Mouse (Mus musculus): ENCODE data around the gene Cldn7. TPM values are rescaled to one million over a fixed set of nuclear protein-coding genes. Genes with fewer than 3 reads are reported as not detected.
"Not testable (repeated sequence)": the region's sequence is repeated elsewhere in the genome, so short reads cannot be mapped to it uniquely, and the experiment has no call there.

Gene Cldn7
- total and polyA plus RNA-seq, 2 experiments from 2014 or later = 0.34 TPM; not detected in 1

- H3K9me3 ChIP-seq (ENCODE audit: low read length) = no peaks in the 10 kb centered on the region
- no peaks in the 10 kb centered on the region for H3K27me3 ChIP-seq (ENCODE audit: insufficient read depth, low read length)
- TF ChIP-seq CTCF (IDR thresholded peaks at IDR 0.05; ENCODE audit: low read depth) = no peak
- no peak overlapping the region for H3K27ac ChIP-seq (ENCODE audit: low read depth, low read length)
- H3K4me3 ChIP-seq (ENCODE audit: low read depth, low read length) = no peak overlapping the region
- no peaks in the 10 kb centered on the region for H3K36me3 ChIP-seq (ENCODE audit: insufficient read depth)
- no peak for DNase-seq
- no peak for ATAC-seq
- no peak overlapping the region for H3K4me2 ChIP-seq (ENCODE audit: low read depth)
- H3K4me1 ChIP-seq (ENCODE audit: insufficient read depth) = no peaks in the 10 kb centered on the region
- no peak overlapping the region for H3K9ac ChIP-seq
- 96% methylated on average over 2 of the region's 2 CpGs for WGBS
These were observed 37.1 kb upstream of the Cldn7 start for GRCm38 (mm10) chr11:69927501-69927900.

GRCm38 (mm10) chr11:69929712-69930111 lies 34.9 kb upstream of the Cldn7 start:
- no peaks in the 10 kb centered on the region for H3K27me3 ChIP-seq (ENCODE audit: insufficient read depth, low read length)
- ATAC-seq = no peak
- no peak overlapping the region for H3K27ac ChIP-seq (ENCODE audit: low read depth, low read length)
- H3K4me1 ChIP-seq (ENCODE audit: insufficient read depth) = no peaks in the 10 kb centered on the region
- no peak for TF ChIP-seq CTCF (IDR thresholded peaks at IDR 0.05; ENCODE audit: low read depth)
- H3K9me3 ChIP-seq (ENCODE audit: low read length) = no peaks in the 10 kb centered on the region
- H3K4me3 ChIP-seq (ENCODE audit: low read depth, low read length) = no peak overlapping the region
- DNase-seq = no peak
- no peak overlapping the region for H3K4me2 ChIP-seq (ENCODE audit: low read depth)
- 82% methylated on average over 4 of the region's 4 CpGs for WGBS
- H3K9ac ChIP-seq = no peak overlapping the region
- no peaks in the 10 kb centered on the region for H3K36me3 ChIP-seq (ENCODE audit: insufficient read depth)

GRCm38 (mm10) chr11:69930176-69930575 lies 34.4 kb upstream of the Cldn7 start:
- H3K4me1 ChIP-seq (ENCODE audit: insufficient read depth); ATAC-seq; H3K27ac ChIP-seq (ENCODE audit: low read depth, low read length); H3K9me3 ChIP-seq (ENCODE audit: low read length); H3K9ac ChIP-seq; H3K4me3 ChIP-seq (ENCODE audit: low read depth, low read length); DNase-seq; H3K36me3 ChIP-seq (ENCODE audit: insufficient read depth); H3K4me2 ChIP-seq (ENCODE audit: low read depth); H3K27me3 ChIP-seq (ENCODE audit: insufficient read depth, low read length): not testable (repeated sequence)
- 94% methylated on average over 8 of the region's 8 CpGs for WGBS

- Histone ChIP-seq H3K4me3 (ENCODE audit: low read depth, low read length) (no peak overlapping the region), H3K9me3 (ENCODE audit: low read length) (no peaks in the 10 kb centered on the region), H3K9ac (no peak overlapping the region), H3K4me2 (ENCODE audit: low read depth) (no peak overlapping the region), H3K27me3 (ENCODE audit: insufficient read depth, low read length) (no peaks in the 10 kb centered on the region), H3K4me1 (ENCODE audit: insufficient read depth) (no peaks in the 10 kb centered on the region), H3K27ac (ENCODE audit: low read depth, low read length) (no peak overlapping the region), H3K36me3 (ENCODE audit: insufficient read depth) (no peaks in the 10 kb centered on the region)
- no peak for TF ChIP-seq CTCF (IDR thresholded peaks at IDR 0.05; ENCODE audit: low read depth)
- ATAC-seq = no peak
- 71% methylated on average over 3 of the region's 3 CpGs for WGBS
- DNase-seq = no peak
These were observed 33.5 kb upstream of the Cldn7 start for GRCm38 (mm10) chr11:69930967-69931537.

GRCm38 (mm10) chr11:69931769-69932168 lies 32.8 kb upstream of the Cldn7 start:
- 80% methylated on average over 8 of the region's 8 CpGs for WGBS
- Histone ChIP-seq H3K9ac (no peak overlapping the region), H3K36me3 (ENCODE audit: insufficient read depth) (no peaks in the 10 kb centered on the region), H3K27me3 (ENCODE audit: insufficient read depth, low read length) (no peaks in the 10 kb centered on the region), H3K27ac (ENCODE audit: low read depth, low read length) (no peak overlapping the region), H3K4me1 (ENCODE audit: insufficient read depth) (peaks cover 6% of the 10 kb centered on the region), H3K4me3 (ENCODE audit: low read depth, low read length) (no peak overlapping the region), H3K4me2 (ENCODE audit: low read depth) (no peak overlapping the region), H3K9me3 (ENCODE audit: low read length) (no peaks in the 10 kb centered on the region)
- DNase-seq = no peak
- ATAC-seq = no peak
- no peak for TF ChIP-seq CTCF (IDR thresholded peaks at IDR 0.05; ENCODE audit: low read depth)

GRCm38 (mm10) chr11:69932254-69932653 lies 32.3 kb upstream of the Cldn7 start:
- Histone ChIP-seq H3K4me2 (ENCODE audit: low read depth) (no peak overlapping the region), H3K27ac (ENCODE audit: low read depth, low read length) (no peak overlapping the region), H3K4me3 (ENCODE audit: low read depth, low read length) (no peak overlapping the region), H3K36me3 (ENCODE audit: insufficient read depth) (no peaks in the 10 kb centered on the region), H3K9ac (no peak overlapping the region), H3K27me3 (ENCODE audit: insufficient read depth, low read length) (no peaks in the 10 kb centered on the region), H3K4me1 (ENCODE audit: insufficient read depth) (peaks cover 8% of the 10 kb centered on the region), H3K9me3 (ENCODE audit: low read length) (no peaks in the 10 kb centered on the region)
- ATAC-seq (no peak), DNase-seq (no peak)
- 30% methylated on average over 3 of the region's 3 CpGs for WGBS
- 0 out of 2 replicates have a peak, but pooled peaks have one; percentile 32 for TF ChIP-seq CTCF (IDR thresholded peaks at IDR 0.05; ENCODE audit: low read depth)

- DNase-seq (no peak), ATAC-seq (no peak)
- Histone ChIP-seq H3K4me2 (ENCODE audit: low read depth) (no peak overlapping the region), H3K27me3 (ENCODE audit: insufficient read depth, low read length) (no peaks in the 10 kb centered on the region), H3K4me3 (ENCODE audit: low read depth, low read length) (no peak overlapping the region), H3K36me3 (ENCODE audit: insufficient read depth) (no peaks in the 10 kb centered on the region), H3K4me1 (ENCODE audit: insufficient read depth) (peaks cover 8% of the 10 kb centered on the region), H3K9me3 (ENCODE audit: low read length) (no peaks in the 10 kb centered on the region), H3K9ac (no peak overlapping the region), H3K27ac (ENCODE audit: low read depth, low read length) (no peak overlapping the region)
- 82% methylated on average over 4 of the region's 4 CpGs for WGBS
- TF ChIP-seq CTCF (IDR thresholded peaks at IDR 0.05; ENCODE audit: low read depth) = no peak
These were observed 31.5 kb upstream of the Cldn7 start for GRCm38 (mm10) chr11:69933066-69933465.
